Mouse (Mus musculus): Measurements from ENCODE around the gene Irgc1. TPM values are rescaled to one million over a fixed set of nuclear protein-coding genes. Genes with fewer than 3 reads are reported as not detected.

Irgc1 gene
- polyA plus RNA-seq, 1 experiment from 2014 or later, result 0.24 TPM

DNA sequence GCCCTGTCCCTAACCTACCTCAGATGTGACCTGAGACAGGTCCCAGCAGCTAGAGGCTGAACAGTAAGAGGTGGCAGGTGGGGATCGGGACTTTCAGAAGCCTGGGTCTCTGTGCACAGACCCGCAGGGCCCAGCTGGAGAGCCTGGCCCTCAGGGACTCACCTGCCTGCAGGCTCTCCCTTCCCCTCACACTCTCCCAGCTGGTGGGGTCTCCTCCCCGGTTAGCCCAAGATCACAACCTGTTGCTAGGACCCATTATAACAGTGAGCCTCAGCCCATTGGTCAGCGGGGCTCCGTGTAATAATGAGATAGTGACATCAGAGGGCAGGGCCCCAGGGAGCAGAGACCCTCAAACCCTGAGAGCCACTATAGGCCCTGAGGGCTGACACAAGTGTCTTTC, 16.8 kb downstream of the Irgc1 start:
- Histone ChIP-seq H3K9me3 (ENCODE audit: low read length) (no peaks in the 10 kb centered on the region), H3K36me3 (ENCODE audit: insufficient read depth, low read length) (no peaks in the 10 kb centered on the region), H3K9ac (replicated peaks; ENCODE audit: low read depth) (no peak overlapping the region), H3K4me3 (ENCODE audit: low read depth, low read length) (no peak overlapping the region), H3K4me1 (ENCODE audit: insufficient read depth, low read depth, low read length) (no peaks in the 10 kb centered on the region), H3K4me2 (replicated peaks; ENCODE audit: low read depth, low read length) (no peak overlapping the region), H3K27ac (ENCODE audit: low read length) (no peak overlapping the region), H3K27me3 (replicated peaks; ENCODE audit: insufficient read depth, low read length) (0 out of 2 replicates have a peak, but pooled peaks cover 5% of the 10 kb centered on the region)
- WGBS, result 56% methylated on average over 5 of the region's 5 CpGs
- TF ChIP-seq EP300 (IDR thresholded peaks at IDR 0.05), result no peak
- no peak for TF ChIP-seq CTCF (IDR thresholded peaks at IDR 0.05)
- ATAC-seq, result no peak
- DNase-seq (ENCODE audit: low spot score), result no peak

DNA sequence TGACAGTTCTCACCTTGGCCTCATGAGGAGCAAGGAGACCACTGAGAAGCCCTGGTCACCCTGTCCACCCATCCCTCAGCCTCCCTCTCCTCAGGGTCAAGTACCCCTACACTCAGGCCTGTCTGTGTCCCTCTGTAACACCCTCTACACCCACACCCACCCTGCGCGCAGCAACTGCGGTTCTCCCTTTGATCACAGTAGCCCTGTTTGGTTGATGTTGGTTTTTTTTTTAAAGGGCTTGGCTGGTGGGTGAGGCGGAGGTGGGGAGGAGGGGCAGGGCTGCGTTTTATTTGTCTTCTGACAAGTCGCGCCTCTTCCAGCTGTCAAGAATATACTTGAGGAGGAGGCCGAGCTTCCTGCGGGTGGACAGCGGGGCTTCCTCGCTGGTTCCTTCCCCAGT, 20.4 kb downstream of the Irgc1 start:
- no peak for ATAC-seq
- H3K4me1 ChIP-seq (ENCODE audit: insufficient read depth, low read depth, low read length), result no peaks in the 10 kb centered on the region
- no peak for DNase-seq (ENCODE audit: low spot score)
- 27% methylated on average over 11 of the region's 11 CpGs for WGBS
- H3K4me2 ChIP-seq (replicated peaks; ENCODE audit: low read depth, low read length), result no peak overlapping the region
- 0 out of 2 replicates have a peak, but pooled peaks cover 5% of the 10 kb centered on the region for H3K27me3 ChIP-seq (replicated peaks; ENCODE audit: insufficient read depth, low read length)
- no peak overlapping the region for H3K4me3 ChIP-seq (ENCODE audit: low read depth, low read length)
- TF ChIP-seq EP300 (IDR thresholded peaks at IDR 0.05) (no peak), CTCF (IDR thresholded peaks at IDR 0.05) (no peak)
- H3K36me3 ChIP-seq (ENCODE audit: insufficient read depth, low read length), result no peaks in the 10 kb centered on the region
- no peaks in the 10 kb centered on the region for H3K9me3 ChIP-seq (ENCODE audit: low read length)
- no peak overlapping the region for H3K27ac ChIP-seq (ENCODE audit: low read length)
- H3K9ac ChIP-seq (replicated peaks; ENCODE audit: low read depth), result no peak overlapping the region

- H3K27ac ChIP-seq (ENCODE audit: low read length), result no peak overlapping the region
- no peaks in the 10 kb centered on the region for H3K9me3 ChIP-seq (ENCODE audit: low read length)
- TF ChIP-seq EP300 (IDR thresholded peaks at IDR 0.05) (no peak), CTCF (IDR thresholded peaks at IDR 0.05) (no peak)
- WGBS, result 87% methylated on average over 15 of the region's 15 CpGs
- no peak overlapping the region for H3K4me3 ChIP-seq (ENCODE audit: low read depth, low read length)
- H3K27me3 ChIP-seq (replicated peaks; ENCODE audit: insufficient read depth, low read length), result 0 out of 2 replicates have a peak, but pooled peaks cover 5% of the 10 kb centered on the region
- no peak overlapping the region for H3K9ac ChIP-seq (replicated peaks; ENCODE audit: low read depth)
- ATAC-seq, result no peak
- DNase-seq (ENCODE audit: low spot score), result no peak
- H3K4me2 ChIP-seq (replicated peaks; ENCODE audit: low read depth, low read length), result no peak overlapping the region
- H3K36me3 ChIP-seq (ENCODE audit: insufficient read depth, low read length), result no peaks in the 10 kb centered on the region
- no peaks in the 10 kb centered on the region for H3K4me1 ChIP-seq (ENCODE audit: insufficient read depth, low read depth, low read length)
Observed at GRCm38 (mm10) chr7:24430551-24431345, 21.3 kb downstream of the Irgc1 start.

- TF ChIP-seq EP300 (IDR thresholded peaks at IDR 0.05) (no peak), CTCF (IDR thresholded peaks at IDR 0.05) (no peak)
- no peak overlapping the region for H3K9ac ChIP-seq (replicated peaks; ENCODE audit: low read depth)
- no peak overlapping the region for H3K4me2 ChIP-seq (replicated peaks; ENCODE audit: low read depth, low read length)
- no peaks in the 10 kb centered on the region for H3K36me3 ChIP-seq (ENCODE audit: insufficient read depth, low read length)
- no peak overlapping the region for H3K27ac ChIP-seq (ENCODE audit: low read length)
- DNase-seq (ENCODE audit: low spot score), result no peak
- no peak for ATAC-seq
- H3K27me3 ChIP-seq (replicated peaks; ENCODE audit: insufficient read depth, low read length), result 0 out of 2 replicates have a peak, but pooled peaks cover 5% of the 10 kb centered on the region
- no peaks in the 10 kb centered on the region for H3K4me1 ChIP-seq (ENCODE audit: insufficient read depth, low read depth, low read length)
- H3K9me3 ChIP-seq (ENCODE audit: low read length), result no peaks in the 10 kb centered on the region
- WGBS, result 55% methylated on average over 16 of the region's 16 CpGs
- no peak overlapping the region for H3K4me3 ChIP-seq (ENCODE audit: low read depth, low read length)
Observed at GRCm38 (mm10) chr7:24429413-24430112, 22.5 kb downstream of the Irgc1 start.

DNA sequence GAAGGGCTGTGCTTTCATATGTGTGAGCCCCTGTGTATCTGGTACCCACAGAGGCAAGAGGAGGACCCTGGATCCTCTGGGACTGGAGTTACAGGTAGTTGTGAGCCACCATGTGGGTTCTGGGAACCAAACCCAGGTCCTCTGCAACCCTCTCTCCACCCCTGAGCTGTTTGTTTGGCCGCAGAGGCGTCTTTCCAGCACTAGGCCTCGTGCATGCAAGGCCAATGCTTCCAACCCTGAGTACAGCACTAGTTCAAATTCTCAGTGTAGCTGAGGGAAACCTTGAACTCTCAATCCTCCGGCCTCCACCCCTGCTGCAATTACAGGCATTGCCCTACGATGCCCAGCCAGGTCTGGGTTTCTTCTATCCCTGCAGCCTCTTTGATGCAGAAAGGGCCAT, 23.4 kb downstream of the Irgc1 start:
- DNase-seq (ENCODE audit: low spot score), result no peak
- Histone ChIP-seq H3K36me3 (ENCODE audit: insufficient read depth, low read length) (no peaks in the 10 kb centered on the region), H3K9ac (replicated peaks; ENCODE audit: low read depth) (no peak overlapping the region), H3K9me3 (ENCODE audit: low read length) (no peaks in the 10 kb centered on the region), H3K27me3 (replicated peaks; ENCODE audit: insufficient read depth, low read length) (0 out of 2 replicates have a peak, but pooled peaks cover 5% of the 10 kb centered on the region), H3K27ac (ENCODE audit: low read length) (no peak overlapping the region), H3K4me1 (ENCODE audit: insufficient read depth, low read depth, low read length) (no peaks in the 10 kb centered on the region), H3K4me2 (replicated peaks; ENCODE audit: low read depth, low read length) (no peak overlapping the region), H3K4me3 (ENCODE audit: low read depth, low read length) (no peak overlapping the region)
- no peak for ATAC-seq
- TF ChIP-seq EP300 (IDR thresholded peaks at IDR 0.05) (no peak), CTCF (IDR thresholded peaks at IDR 0.05) (no peak)
- WGBS, result 92% methylated on average over 5 of the region's 5 CpGs

DNA sequence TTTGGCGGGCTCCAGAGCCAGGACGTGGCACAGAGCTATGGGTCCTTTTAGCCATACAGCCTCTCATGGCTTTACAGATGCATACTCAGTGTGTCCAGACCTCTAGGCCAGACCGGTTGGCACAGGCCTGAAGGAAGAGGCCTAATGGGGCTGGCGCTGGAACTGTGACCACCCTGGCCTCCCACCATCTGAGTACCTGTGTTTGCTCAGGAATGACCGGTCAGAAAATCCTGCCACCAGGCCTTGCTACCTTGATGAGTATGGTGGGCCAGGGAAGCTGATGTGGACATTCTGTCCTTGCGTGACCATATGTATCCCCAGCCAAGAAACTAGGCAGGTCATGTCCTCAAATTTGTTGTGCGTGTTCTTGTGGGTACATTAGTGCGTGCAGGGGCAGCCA, 24.9 kb downstream of the Irgc1 start:
- WGBS, result 93% methylated on average over 8 of the region's 8 CpGs
- Histone ChIP-seq H3K27me3 (replicated peaks; ENCODE audit: insufficient read depth, low read length) (no peaks in the 10 kb centered on the region), H3K4me2 (replicated peaks; ENCODE audit: low read depth, low read length) (no peak overlapping the region), H3K9me3 (ENCODE audit: low read length) (no peaks in the 10 kb centered on the region), H3K27ac (ENCODE audit: low read length) (no peak overlapping the region), H3K4me1 (ENCODE audit: insufficient read depth, low read depth, low read length) (no peaks in the 10 kb centered on the region), H3K4me3 (ENCODE audit: low read depth, low read length) (no peak overlapping the region), H3K36me3 (ENCODE audit: insufficient read depth, low read length) (0 out of 2 replicates have a peak, but pooled peaks cover 4% of the 10 kb centered on the region), H3K9ac (replicated peaks; ENCODE audit: low read depth) (no peak overlapping the region)
- TF ChIP-seq CTCF (IDR thresholded peaks at IDR 0.05), result no peak
- no peak for TF ChIP-seq EP300 (IDR thresholded peaks at IDR 0.05)
- DNase-seq (ENCODE audit: low spot score) (no peak), ATAC-seq (no peak)
